Mouse (Mus musculus) fat pad, adult 2 months (tissue): ENCODE measurements around the gene Ypel2.

Experiments used
- DNase-seq: peaks from one replicate; pipeline ENCODE4 v3.0.0-alpha.2; 2011; ENCODE audit warnings: low read depth, low spot score; ENCODE audit errors: extremely low read depth

The Ypel2 gene

DNA sequence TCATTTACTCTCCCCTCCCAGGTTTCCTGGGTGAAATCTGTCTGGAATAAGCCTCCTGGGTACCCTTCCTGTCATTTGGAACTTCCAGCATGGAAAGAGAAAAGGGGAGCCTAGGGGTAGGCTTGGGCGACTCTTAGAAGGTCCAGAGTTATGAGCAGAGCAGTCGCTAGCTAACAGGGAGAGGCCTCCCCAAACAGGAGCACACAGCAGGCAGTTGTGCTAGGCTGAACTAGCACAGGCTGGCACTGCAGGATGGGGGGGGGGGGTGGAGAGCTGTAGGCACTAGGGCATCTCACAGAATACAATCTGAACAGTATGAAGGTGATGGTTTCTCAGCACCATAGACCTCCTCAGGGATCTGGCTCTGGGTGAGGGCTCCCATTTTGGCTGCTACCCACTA lies 31.1 kb downstream of the Ypel2 start:
- DNase-seq = no peak

DNA sequence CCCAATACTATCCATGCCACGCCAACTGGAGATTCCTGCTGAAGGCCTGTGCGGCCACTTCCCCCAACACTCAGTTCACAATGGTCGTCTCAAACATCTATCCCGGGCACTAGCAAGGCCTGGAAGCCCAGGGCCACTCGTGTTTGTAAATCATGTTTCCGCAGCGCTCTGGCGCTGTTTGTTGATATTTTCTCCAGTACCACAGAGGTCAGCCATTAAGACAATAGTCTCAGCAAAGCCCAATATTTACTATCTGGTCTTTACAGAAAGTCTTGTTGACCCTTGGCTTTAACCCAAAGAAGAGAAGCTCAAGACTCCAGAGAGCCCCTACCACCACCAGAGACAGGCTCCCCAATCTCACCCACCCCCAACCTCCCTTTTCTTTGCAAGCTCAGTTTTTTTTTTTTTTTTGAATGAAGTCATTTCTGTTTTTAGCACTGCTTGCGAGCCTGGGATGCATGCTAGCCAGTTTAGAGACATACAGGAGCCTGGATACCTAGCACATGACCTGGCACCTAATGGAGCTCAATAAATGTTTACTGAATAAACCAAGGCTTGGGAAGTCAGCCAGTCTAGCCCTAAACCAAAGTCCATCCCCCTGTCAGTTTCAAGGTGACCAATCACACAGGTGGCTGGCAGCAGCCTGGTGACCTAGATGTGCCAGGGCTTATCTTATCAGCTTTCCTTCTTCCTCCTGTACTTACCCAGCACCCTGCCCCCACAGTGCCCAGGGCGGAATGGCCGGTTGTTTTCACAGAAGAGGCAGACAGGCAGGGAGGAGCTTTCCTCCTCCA lies 31.8 kb downstream of the Ypel2 start:
- no peak for DNase-seq

GRCm38 (mm10) chr11:86960331-86960730 lies 33.2 kb downstream of the Ypel2 start:
- no peak for DNase-seq

GRCm38 (mm10) chr11:86958721-86959675 lies 34.5 kb downstream of the Ypel2 start:
- DNase-seq = no peak

DNA sequence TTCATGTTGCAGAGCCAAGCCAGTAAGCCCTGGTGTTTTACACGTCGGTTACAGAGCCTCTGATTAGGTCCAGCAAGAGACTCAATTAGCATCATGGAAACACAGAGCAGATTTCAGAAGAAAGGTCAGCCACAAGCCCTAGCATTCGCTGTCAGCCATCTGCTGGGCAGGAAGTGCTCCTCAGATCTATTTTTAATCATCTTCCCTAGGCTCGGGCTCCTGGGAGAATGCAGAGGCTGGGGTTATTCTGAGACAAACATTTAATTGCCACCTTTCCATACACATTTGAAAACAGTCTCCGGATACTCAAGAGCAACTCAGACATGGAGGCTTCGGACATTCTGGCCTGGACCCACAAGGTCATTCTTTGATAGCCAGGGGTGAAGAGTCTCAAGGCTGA lies 35.3 kb downstream of the Ypel2 start:
- DNase-seq = no peak

DNA sequence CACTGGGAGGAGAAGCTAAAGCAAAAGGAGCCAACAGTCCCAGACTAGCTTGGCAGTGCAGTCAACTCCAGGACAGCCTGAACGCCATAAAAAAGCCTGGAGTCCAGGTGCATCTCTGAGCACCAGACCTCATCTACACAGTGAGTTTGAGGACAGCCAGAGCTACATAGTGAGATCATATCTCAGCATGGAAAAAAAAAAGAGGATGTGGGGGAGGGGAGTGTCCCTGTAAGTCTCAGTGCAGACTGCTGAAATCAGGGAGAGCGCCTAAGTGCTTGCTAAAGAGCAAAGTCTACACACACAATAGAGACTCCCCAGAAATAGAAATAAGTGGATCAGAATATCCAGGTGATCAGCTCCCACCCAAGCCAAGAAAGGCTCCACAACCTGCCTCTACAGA lies 37.1 kb downstream of the Ypel2 start:
- DNase-seq = no peak

GRCm38 (mm10) chr11:86954616-86955270 lies 38.8 kb downstream of the Ypel2 start:
- no peak for DNase-seq

- no peak for DNase-seq
Observed at GRCm38 (mm10) chr11:86953096-86953495, 40.4 kb downstream of the Ypel2 start.

DNA sequence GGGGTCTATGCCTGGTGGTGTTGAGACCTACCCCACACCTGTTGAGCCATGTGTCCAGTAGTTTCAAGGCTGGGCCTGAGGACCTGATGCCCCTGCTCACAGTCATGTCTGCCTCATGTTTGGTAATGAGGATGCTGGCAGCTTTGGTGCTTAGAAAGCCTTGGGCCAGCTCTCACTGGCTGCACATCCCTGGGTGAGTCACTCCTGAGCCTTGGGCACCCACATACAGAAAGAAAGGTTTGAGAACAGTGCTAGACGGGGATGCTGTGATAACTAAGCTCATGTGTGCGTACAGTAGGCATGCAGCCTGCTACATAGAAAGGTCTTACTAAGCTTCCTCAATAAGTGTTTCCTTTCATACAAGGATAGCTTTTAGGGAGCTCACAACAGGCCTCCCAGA lies 40.8 kb downstream of the Ypel2 start:
- DNase-seq = no peak

DNA sequence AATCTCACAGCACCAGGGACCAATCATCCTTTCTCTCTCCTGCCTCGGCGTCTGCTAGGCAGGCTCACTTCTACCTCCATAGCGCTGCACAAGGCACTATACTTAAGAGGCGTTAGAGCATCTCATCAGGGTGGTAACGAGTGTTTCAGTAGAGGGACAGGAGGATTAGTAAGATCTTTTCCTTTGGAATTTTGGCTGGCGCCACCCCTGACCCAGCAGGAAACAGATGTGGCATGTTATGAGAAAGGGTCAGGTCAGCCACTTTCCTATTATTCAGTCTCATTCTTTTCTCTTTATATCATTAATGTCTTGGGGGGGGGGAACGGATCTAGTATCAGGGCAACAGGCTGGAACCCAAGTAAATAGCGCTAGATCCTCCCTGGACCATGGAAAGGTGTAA lies 41.8 kb downstream of the Ypel2 start:
- no peak for DNase-seq

- no peak for DNase-seq
Observed at GRCm38 (mm10) chr11:86950491-86950890, 43.0 kb downstream of the Ypel2 start.

- no peak for DNase-seq
Observed at GRCm38 (mm10) chr11:86949951-86950441, 43.5 kb downstream of the Ypel2 start.

- no peak for DNase-seq
Observed at GRCm38 (mm10) chr11:86946644-86947195, 46.8 kb downstream of the Ypel2 start.

DNA sequence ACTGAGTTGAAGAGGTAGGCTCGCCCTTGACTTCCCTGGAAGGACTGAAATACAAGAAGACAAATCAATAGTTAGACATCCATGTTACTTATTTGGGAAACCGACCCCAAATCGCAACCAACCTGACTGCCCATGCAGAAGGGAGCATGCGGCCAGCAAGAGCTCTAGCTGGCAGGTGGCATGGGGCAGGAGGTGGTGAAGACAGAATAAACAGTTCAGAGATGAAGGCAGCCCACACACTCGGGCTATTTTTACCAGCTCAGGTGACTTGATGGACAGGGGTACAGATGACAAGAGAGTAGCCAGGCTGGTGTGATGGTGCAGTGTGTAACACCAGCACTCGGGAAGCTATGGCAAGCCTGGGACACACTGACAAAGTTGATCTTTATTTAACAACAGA lies 47.6 kb downstream of the Ypel2 start:
- no peak for DNase-seq

DNA sequence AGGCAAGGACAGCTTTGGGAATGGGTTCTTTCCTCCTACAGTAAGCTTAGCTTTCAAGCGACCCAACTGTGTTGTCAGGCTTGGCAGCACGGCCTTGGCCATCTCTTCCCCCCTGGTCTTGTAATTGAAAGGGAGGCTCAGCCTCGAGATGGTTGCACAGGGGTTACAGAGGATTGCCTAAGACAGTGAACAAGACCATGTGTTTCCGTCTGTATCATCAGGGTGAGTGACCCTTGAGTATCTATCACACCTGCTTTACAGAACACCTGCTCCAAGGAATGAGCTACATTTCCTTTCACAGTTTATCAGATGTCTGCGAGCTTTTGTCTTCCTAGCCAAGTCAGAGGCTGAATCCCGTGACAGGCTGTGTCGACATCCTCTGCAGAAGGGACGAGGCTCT lies 48.4 kb downstream of the Ypel2 start:
- DNase-seq = no peak

DNA sequence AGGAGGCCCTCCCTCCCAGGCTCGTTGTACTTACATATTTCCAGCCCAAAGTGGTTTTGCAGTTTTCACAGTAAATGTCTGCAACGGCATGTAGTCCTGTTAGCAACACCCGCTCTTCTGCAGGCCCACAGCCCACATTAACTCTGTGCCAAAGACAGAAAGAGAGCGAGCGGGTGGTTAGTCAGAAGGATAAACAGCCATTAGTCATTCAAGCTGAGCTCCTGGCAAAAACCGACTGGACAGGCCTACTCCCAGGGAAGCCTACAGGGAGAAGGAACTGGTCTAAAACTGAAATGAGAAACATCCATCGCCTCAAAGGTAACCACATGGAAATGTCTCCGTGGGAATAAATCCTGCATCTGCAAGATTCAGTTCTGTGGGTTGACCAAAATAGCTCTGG lies 49.0 kb downstream of the Ypel2 start:
- DNase-seq = no peak

GRCm38 (mm10) chr11:86941904-86942303 lies 51.6 kb downstream of the Ypel2 start:
- DNase-seq = no peak

GRCm38 (mm10) chr11:86939503-86939902 lies 54.0 kb downstream of the Ypel2 start:
- DNase-seq = no peak

- DNase-seq = no peak
Observed at GRCm38 (mm10) chr11:86938551-86938950, 55.0 kb downstream of the Ypel2 start.

DNA sequence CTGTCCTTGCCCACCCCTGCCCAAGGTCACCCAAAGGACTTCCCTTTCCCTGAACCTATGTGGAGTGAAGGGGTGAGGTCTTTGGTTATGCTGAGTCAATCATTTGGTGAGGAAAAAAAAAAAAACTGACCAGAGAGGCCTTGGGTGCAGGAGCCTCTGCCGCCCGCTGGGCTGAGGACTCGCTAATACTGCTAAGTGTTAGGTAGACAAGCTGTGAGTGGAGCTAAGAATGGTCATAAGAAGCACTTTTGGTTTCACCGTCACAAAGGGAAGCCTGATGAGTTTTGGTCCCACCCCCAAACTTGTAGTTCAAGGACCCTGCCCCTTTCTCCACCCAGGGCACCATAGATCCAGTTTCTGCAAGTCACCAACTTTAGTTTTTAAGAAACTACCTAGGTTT lies 55.4 kb downstream of the Ypel2 start:
- no peak for DNase-seq

DNA sequence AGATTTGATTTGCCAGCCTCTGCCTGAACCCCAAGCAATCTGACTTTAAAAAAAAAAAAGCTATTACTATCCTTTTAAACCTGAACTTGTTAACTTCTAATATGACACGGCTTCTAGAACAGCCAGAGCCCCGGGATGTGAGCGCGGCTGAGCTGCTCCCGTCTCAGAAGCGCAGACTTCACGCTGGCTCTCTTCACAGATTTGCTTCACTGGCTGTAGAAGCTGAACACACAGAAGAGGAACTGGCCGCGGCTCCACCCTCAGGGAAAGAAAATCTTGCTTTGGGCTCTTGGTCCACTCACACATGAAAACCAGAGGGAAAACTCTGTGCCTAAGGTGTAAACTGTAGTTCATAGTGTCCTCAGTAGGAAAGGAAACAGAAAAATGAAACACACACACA lies 56.6 kb downstream of the Ypel2 start:
- no peak for DNase-seq
